Mouse (Mus musculus) kidney, postnatal 14 days (tissue): Measurements from ENCODE around the gene Lrrc28.

Experiments
- DNase-seq: peaks from one replicate; pipeline ENCODE4 v3.0.0; 2022; ENCODE audit warnings: mixed read lengths

Gene Lrrc28

DNA sequence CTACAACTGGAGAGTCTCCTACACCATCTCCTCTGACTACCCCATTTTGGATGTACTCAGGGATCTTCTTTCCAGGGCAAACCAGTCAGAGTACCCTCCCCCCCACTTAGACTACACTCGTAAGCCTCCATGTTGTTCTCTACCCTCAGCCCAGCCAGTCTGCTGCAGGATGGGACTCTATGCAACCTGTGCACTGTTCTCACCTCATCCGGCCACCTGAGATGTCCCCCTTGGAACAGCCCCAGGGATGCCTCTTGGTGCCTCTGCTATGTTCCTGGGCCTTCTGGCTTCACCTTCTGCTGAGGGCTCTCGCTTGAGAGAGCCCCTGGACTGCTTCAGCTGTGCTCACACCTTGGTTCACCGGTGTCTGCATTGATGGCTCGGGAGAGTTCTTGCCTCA is 158.7 kb downstream of the Lrrc28 start:
- DNase-seq = no peak

DNA sequence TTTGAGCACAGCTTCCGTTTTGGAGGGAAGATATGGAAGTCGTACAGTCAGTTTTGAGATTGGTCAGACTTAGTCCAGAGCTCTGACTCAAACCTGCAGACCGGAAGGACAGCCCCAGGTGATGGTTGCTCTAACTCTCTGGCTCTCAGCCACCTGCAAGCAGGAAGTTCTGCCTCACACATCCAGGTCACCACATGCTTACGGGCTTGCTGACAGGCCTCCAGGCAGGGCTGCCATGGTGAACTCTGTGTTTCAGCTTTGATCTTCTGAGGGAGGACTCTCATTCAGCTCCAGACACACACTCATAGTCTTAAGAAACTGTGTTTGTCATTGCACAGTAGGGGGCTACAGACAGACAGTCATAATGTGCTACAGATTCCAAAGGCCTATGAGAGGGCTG is 161.4 kb downstream of the Lrrc28 start:
- no peak for DNase-seq

DNA sequence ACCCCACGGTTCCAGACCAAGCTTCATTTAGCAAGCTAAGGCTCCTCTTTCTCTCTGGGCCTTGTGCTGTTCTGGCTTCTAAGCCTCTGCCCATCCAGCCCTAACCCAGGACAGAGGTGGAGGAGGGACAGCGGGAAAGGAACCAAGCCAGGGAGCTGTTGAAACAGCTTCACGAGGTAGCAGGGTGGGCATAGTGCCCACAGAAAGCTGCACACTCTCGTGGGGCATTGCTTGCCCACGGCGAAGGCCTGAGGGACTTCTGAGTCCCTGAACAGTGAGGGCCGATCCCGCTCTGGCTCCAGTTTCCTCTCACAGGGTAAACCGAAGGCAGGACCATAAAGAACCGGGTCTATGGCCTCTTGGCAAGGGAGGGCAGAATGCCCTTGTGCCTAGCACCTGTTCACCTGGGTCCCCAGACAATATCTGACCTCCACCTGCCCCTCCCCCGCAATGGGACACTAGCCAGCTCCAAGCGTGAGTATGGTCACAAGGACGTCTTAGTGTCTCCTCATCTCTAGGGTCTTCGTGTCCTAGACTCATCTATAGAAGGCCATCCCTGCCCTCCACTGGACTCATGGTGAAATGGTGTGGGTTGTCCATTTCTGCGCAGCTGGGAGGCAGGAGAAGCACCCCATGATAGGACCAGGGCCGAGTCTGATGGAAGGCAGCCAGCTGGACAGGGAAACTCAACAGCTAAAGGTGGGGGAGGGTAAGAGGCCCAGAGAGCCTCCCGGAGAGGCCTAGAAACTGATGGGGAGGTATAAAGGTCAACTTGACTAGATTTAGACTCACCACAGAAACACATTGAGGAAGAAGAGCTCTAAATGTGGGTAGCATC is 165.3 kb downstream of the Lrrc28 start:
- peak; percentile 39 for DNase-seq

DNA sequence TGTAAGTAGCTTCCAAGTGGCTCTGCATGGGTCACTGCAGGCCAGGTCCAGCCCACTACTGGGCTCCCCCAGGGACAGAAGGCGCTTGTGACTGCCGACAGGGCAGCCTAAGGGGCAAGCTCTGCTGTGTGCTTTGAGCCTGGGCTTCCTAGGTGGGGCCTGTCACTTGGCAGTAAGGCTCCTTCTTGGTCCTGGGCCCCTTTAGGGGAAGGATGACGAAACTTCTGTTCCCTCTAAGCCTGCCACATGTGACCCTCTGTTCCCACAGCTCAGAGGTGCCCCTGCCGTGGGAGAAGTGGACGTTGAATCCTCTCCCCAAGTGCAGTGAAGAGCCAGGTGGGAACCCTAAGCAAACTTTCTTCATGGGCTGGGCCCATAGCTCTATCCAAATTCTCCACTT is 165.9 kb downstream of the Lrrc28 start:
- no peak for DNase-seq

DNA sequence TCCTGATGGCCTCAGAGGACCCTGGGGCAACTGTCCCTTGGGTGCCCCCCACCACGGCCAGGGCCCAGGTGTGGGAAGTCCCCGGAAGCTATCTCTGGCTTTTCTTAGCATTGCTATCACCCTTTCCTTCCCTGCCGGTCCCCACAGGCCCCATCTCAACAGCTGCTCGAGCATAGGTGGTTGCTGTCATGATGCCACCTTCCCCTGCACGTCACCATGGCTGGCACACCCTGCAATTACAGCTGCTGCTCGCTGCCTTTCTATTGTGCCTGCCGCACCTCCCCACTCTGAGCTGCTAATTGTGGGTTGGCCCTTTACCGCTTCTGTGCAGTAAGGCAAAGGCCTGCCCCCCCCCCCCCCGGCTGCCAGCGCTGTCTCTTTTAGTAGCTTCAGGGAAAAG is 167.1 kb downstream of the Lrrc28 start:
- no peak for DNase-seq

DNA sequence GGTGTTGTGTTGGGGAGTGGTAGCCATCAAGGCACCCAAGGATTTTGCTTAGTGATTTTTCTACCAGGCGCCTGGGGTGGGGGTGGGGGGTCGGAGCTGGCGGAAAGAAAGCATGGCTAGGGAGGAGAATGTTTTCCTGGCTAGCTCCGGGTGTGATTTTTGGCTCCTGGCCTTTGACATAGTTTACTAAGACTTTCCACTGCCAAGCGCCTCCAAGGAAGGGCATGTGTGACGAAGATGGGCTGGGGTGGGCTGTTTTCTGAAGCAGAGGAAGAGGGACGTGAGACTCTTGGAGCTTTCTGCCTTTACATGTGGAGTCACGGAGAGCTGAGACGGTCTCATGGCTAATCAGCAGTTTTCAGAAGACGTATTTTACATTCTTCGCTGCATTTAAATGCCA is 173.8 kb downstream of the Lrrc28 start:
- peak; percentile 47 for DNase-seq

DNA sequence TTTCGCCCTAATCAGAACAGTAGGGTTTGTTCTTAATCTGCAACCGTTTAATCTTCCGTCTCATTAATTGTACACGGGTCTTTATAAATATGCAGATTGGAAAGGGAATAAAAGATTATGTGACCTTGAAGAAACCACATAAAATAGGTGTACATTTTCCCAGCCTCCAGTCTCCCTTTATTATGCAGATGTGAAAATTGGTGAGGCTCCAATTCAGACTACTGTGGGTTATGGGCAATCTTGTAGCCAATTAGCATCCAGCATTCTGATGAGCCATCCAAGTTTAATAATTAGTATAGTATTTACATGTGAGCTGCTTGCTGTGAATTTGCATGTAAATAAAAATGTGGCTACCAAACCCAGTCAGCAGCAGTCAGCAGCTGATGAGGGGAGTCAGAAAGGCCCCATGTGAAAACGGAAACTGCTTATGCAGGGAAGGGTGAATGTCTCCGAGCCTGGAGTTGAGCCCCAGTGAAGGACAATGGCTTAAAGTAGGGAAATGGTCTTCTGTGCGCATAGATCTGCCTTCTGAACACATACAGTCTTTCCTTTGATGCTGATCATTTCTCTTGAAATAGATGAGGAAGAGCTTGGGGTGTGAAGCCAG is 176.2 kb downstream of the Lrrc28 start:
- no peak for DNase-seq

DNA sequence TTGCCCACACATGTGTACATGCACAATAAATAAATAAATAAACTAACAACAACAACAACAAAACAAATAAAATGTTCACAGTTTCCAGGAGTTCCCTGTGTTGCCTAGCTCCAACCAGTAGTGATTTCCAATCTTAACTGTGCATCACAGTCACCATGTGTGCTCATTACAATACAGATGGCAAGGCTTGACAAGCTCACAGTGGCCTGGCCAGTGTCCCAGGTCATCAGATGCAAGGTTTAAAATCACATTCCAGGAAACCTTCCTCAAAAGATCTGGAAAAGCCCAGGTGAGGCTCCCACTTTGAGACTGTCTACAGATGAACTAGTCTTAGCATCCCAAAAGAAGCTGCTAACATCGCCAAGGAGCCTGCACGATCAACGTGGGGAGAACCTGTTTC is 176.9 kb downstream of the Lrrc28 start:
- no peak for DNase-seq

DNA sequence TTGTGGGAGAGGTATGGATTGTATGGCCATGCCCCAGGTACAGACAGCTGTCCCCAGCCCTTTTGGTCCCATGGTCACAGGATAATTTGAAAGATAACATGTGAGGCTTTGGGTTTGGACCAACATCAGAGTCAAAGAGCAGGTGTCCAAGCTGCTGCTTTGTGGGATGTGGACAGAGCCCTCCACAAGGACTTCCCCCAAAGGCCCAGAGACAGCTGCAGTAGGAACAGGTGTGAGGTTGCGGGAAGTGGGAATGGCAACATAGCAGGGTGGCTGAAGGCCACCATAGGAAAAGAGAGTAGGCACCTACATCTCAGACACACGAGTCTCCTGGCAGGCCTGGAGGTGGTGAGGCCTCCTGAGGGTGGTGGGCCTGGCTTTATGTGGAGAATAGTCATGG is 178.7 kb downstream of the Lrrc28 start:
- DNase-seq = no peak

DNA sequence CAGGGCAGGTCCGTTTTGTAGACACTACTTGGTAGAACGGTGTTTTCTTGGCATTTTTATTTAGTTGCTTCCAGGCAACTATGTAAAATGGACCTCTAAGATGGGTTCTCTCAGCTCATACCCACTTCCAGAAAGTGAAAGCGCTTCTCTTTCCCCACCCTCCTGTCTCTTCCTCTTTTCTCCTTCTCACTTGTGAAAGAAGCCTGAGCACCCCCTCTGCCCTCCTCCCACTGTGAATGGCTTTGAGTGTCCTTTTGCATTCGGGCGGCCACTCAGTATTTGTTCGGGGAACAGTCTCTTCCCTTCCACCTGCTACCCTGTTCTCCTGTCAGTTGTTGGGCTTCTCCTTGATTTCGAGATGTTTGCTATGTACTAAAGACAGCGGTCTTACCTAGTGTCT is 180.4 kb downstream of the Lrrc28 start:
- DNase-seq = no peak

DNA sequence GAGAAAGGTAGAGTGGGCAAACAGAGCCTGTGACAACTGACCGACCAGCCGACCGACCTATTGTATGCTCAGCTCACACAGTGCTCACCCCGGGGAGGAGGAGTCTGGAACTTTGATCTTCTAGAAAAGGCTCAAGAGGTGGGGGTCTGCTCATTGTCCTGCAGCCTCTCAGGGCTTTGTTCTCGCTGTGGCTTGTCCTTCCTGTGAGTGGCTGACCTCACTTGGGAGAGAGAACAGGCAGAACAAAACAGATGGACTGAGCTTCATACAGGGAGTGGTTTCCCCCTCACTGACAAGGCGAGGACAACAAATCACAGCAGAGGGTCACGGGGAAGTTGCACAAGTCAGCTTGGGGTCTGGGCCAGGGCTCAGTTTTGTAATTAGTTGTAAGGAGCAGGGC is 181.5 kb downstream of the Lrrc28 start:
- DNase-seq = peak; percentile 63
